Mouse (Mus musculus) cortical plate, adult 2 months (tissue): ENCODE measurements around the gene Thnsl2. TPM values are rescaled to one million over a fixed set of nuclear protein-coding genes. Genes with fewer than 3 reads are reported as not detected.

Experiments
- H3K27ac ChIP-seq: fragments of 200-500 bp; 2 replicates; pipeline ENCODE4 v1.5.1; 2012; ENCODE audit warnings: low read length, control low read depth, inconsistent platforms; ENCODE audit not compliant: insufficient read depth
- H3K4me1 ChIP-seq: fragments of 200-500 bp; 2 replicates; pipeline ENCODE4 v1.6.1; 2011; ENCODE audit warnings: low read length; ENCODE audit not compliant: control insufficient read depth, insufficient read depth
- H3K4me3 ChIP-seq: fragments of 200-500 bp; 2 replicates; pipeline ENCODE4 v1.5.1; 2011; ENCODE audit warnings: mild to moderate bottlenecking, low read length, control low read depth; ENCODE audit not compliant: insufficient read depth
- CTCF ChIP-seq: fragments of 200-500 bp; IDR thresholded peaks from 2 replicates; pipeline ENCODE4 v1.5.1; 2011; ENCODE audit warnings: mild to moderate bottlenecking, control low read depth, low read length; ENCODE audit not compliant: insufficient read depth; ENCODE audit errors: extremely low read depth
- POLR2A ChIP-seq: fragments of 200-500 bp; IDR thresholded peaks from 2 replicates; pipeline ENCODE4 v1.6.1; 2011; ENCODE audit warnings: mild to moderate bottlenecking, low read length, control low read depth; ENCODE audit not compliant: insufficient read depth; ENCODE audit errors: extremely low read depth
- polyA plus RNA-seq: library from polyadenylated mRNA; depleted of rRNA; stranded (reverse); fragments of >200 nt; gene quantifications from 2 replicates; pipeline ENCODE4 v1.2.3, GENCODE M21; 2012

The Thnsl2 gene
- polyA plus RNA-seq, 1 experiment: 5.0 TPM

GRCm38 (mm10) chr6:71143154-71143893 lies 915 bp downstream of the Thnsl2 start:
- Histone ChIP-seq H3K27ac (no peak overlapping the region), H3K4me1 (peaks cover 4% of the 10 kb centered on the region), H3K4me3 (peak overlapping the region; percentile 84)
- no peak for TF ChIP-seq POLR2A
- no peak for TF ChIP-seq CTCF

- Histone ChIP-seq H3K27ac (no peak overlapping the region), H3K4me3 (no peak overlapping the region), H3K4me1 (no peaks in the 10 kb centered on the region)
- TF ChIP-seq CTCF: no peak
- TF ChIP-seq POLR2A: no peak
Observed at GRCm38 (mm10) chr6:71135031-71135430, 9.2 kb downstream of the Thnsl2 start.

GRCm38 (mm10) chr6:71133559-71133958 lies 10.7 kb downstream of the Thnsl2 start:
- Histone ChIP-seq H3K4me1 (no peaks in the 10 kb centered on the region), H3K4me3 (no peak overlapping the region), H3K27ac (no peak overlapping the region)
- TF ChIP-seq CTCF: no peak
- TF ChIP-seq POLR2A: no peak

GRCm38 (mm10) chr6:71131038-71131437 lies 13.2 kb downstream of the Thnsl2 start:
- no peak overlapping the region for H3K4me3 ChIP-seq
- TF ChIP-seq CTCF (no peak), POLR2A (no peak)
- no peaks in the 10 kb centered on the region for H3K4me1 ChIP-seq
- H3K27ac ChIP-seq: no peak overlapping the region

- no peaks in the 10 kb centered on the region for H3K4me1 ChIP-seq
- TF ChIP-seq POLR2A: no peak
- H3K27ac ChIP-seq: no peak overlapping the region
- no peak overlapping the region for H3K4me3 ChIP-seq
Observed at GRCm38 (mm10) chr6:71130269-71130668, 14.0 kb downstream of the Thnsl2 start.

GRCm38 (mm10) chr6:71129071-71129470 lies 15.2 kb downstream of the Thnsl2 start:
- H3K4me1 ChIP-seq: no peaks in the 10 kb centered on the region
- no peak overlapping the region for H3K4me3 ChIP-seq
- H3K27ac ChIP-seq: no peak overlapping the region
- no peak for TF ChIP-seq POLR2A
- no peak for TF ChIP-seq CTCF

- H3K27ac ChIP-seq: no peak overlapping the region
- no peaks in the 10 kb centered on the region for H3K4me1 ChIP-seq
- no peak for TF ChIP-seq CTCF
- TF ChIP-seq POLR2A: no peak
- no peak overlapping the region for H3K4me3 ChIP-seq
Observed at GRCm38 (mm10) chr6:71126290-71126689, 17.9 kb downstream of the Thnsl2 start.

- Histone ChIP-seq H3K4me1 (no peaks in the 10 kb centered on the region), H3K27ac (no peak overlapping the region), H3K4me3 (no peak overlapping the region)
- peak; percentile 84 for TF ChIP-seq CTCF
- no peak for TF ChIP-seq POLR2A
Observed at GRCm38 (mm10) chr6:71125043-71125893, 19.0 kb downstream of the Thnsl2 start.

GRCm38 (mm10) chr6:71119577-71120254 lies 24.5 kb downstream of the Thnsl2 start:
- H3K27ac ChIP-seq: no peak overlapping the region
- no peak overlapping the region for H3K4me3 ChIP-seq
- no peak for TF ChIP-seq POLR2A
- H3K4me1 ChIP-seq: no peaks in the 10 kb centered on the region
